Mouse (Mus musculus) urinary bladder, adult 2 months (tissue): ENCODE results near the gene Gm28048. TPM values are rescaled to one million over a fixed set of nuclear protein-coding genes. Genes with fewer than 3 reads are reported as not detected.

ENCODE experiments used
- DNase-seq: peaks from one replicate; pipeline ENCODE4 v3.0.0; 2022; ENCODE audit warnings: low spot score
- polyA plus RNA-seq: library from polyadenylated mRNA; depleted of rRNA; stranded (reverse); fragments of >200 nt; gene quantifications from 2 replicates; pipeline ENCODE4 v1.2.3, GENCODE M21; 2012; rRNA removed

Gm28048 gene
- 7.6 and 7.9 TPM in 2 replicates for polyA plus RNA-seq

GRCm38 (mm10) chr11:22981984-22982757, at the start of gene Gm28048, which contains the start of gene Commd1:
Gene Gm28048 (minus strand): TSS chr11:22982090.
Gene Commd1 (minus strand): TSS chr11:22982382.
- peak; percentile 99 for DNase-seq

GRCm38 (mm10) chr11:23029399-23029798, 47.5 kb upstream of the Gm28048 start:
- no peak for DNase-seq

GRCm38 (mm10) chr11:23028957-23029356, 47.1 kb upstream of the Gm28048 start:
- DNase-seq, result no peak

- no peak for DNase-seq
These were observed 42.3 kb upstream of the Gm28048 start for GRCm38 (mm10) chr11:23024169-23024568.

GRCm38 (mm10) chr11:23023155-23023554, 41.3 kb upstream of the Gm28048 start:
- DNase-seq, result no peak

GRCm38 (mm10) chr11:23020841-23021240, 39.0 kb upstream of the Gm28048 start:
- no peak for DNase-seq

- DNase-seq, result no peak
These were observed 38.4 kb upstream of the Gm28048 start for GRCm38 (mm10) chr11:23020116-23020770.

- no peak for DNase-seq
These were observed 36.1 kb upstream of the Gm28048 start for GRCm38 (mm10) chr11:23017943-23018342.

GRCm38 (mm10) chr11:23014996-23015395, 33.1 kb upstream of the Gm28048 start:
- no peak for DNase-seq

GRCm38 (mm10) chr11:23013580-23014294, 31.8 kb upstream of the Gm28048 start:
- DNase-seq, result no peak

- no peak for DNase-seq
These were observed 31.2 kb upstream of the Gm28048 start for GRCm38 (mm10) chr11:23013096-23013495.

- no peak for DNase-seq
These were observed 26.9 kb upstream of the Gm28048 start for GRCm38 (mm10) chr11:23008824-23009200.

GRCm38 (mm10) chr11:23008181-23008823, 26.4 kb upstream of the Gm28048 start:
- DNase-seq, result peak; percentile 77

- peak; percentile 31 for DNase-seq
These were observed 25.7 kb upstream of the Gm28048 start, which contains the start of gene Fam161a for GRCm38 (mm10) chr11:23007481-23008180. Gene Fam161a (plus strand): TSS chr11:23007531.

GRCm38 (mm10) chr11:23007166-23007480, 25.2 kb upstream of the Gm28048 start:
- DNase-seq, result no peak

GRCm38 (mm10) chr11:23005276-23005675, 23.4 kb upstream of the Gm28048 start:
- DNase-seq, result no peak

- no peak for DNase-seq
These were observed 16.4 kb upstream of the Gm28048 start for GRCm38 (mm10) chr11:22998308-22998707.

- no peak for DNase-seq
These were observed 13.6 kb upstream of the Gm28048 start for GRCm38 (mm10) chr11:22995461-22995860.

GRCm38 (mm10) chr11:22994271-22994670, 12.4 kb upstream of the Gm28048 start:
- no peak for DNase-seq

GRCm38 (mm10) chr11:22991218-22991835, 9.4 kb upstream of the Gm28048 start:
- no peak for DNase-seq
